Mouse (Mus musculus): ENCODE data around the gene Nol12. TPM values are rescaled to one million over a fixed set of nuclear protein-coding genes. Genes with fewer than 3 reads are reported as not detected.

Nol12 gene
- polyA plus RNA-seq, 1 experiment from 2014 or later: 61.1 TPM

- Histone ChIP-seq H3K27ac (peak overlapping the region; percentile 94), H3K9me3 (no peaks in the 10 kb centered on the region), H3K4me2 (peak overlapping the region; percentile 94), H3K4me3 (replicated peaks) (peak overlapping the region; percentile 89), H3K9ac (replicated peaks) (peak overlapping the region; percentile 88), H3K36me3 (peaks cover 6% of the 10 kb centered on the region), H3K4me1 (replicated peaks) (peaks cover 64% of the 10 kb centered on the region), H3K27me3 (no peaks in the 10 kb centered on the region)
- ATAC-seq (ENCODE audit: insufficient number of reproducible peaks, insufficient read depth, low FRiP score, low TSS enrichment, low read depth): peak; percentile 85
- WGBS: 0% methylated on average over 66 of the region's 67 CpGs
Observed at GRCm38 (mm10) chr15:78982658-78983435, 48.1 kb downstream of the Nol12 start.

- peak overlapping the region; percentile 94 for H3K27ac ChIP-seq
- peak overlapping the region; percentile 89 for H3K4me3 ChIP-seq (replicated peaks)
- peak overlapping the region; percentile 88 for H3K9ac ChIP-seq (replicated peaks)
- H3K9me3 ChIP-seq: no peaks in the 10 kb centered on the region
- peaks cover 59% of the 10 kb centered on the region for H3K4me1 ChIP-seq (replicated peaks)
- H3K4me2 ChIP-seq: peak overlapping the region; percentile 94
- no peaks in the 10 kb centered on the region for H3K27me3 ChIP-seq
- H3K36me3 ChIP-seq: peaks cover 14% of the 10 kb centered on the region
- ATAC-seq (ENCODE audit: insufficient number of reproducible peaks, insufficient read depth, low FRiP score, low TSS enrichment, low read depth): peak; percentile 55
- under 1% methylated on average over 21 of the region's 21 CpGs for WGBS
Observed at GRCm38 (mm10) chr15:78983436-78984285, 48.9 kb downstream of the Nol12 start.

GRCm38 (mm10) chr15:78984286-78984778 lies 49.6 kb downstream of the Nol12 start:
- Histone ChIP-seq H3K9me3 (no peaks in the 10 kb centered on the region), H3K4me2 (peak overlapping the region; percentile 94), H3K4me3 (replicated peaks) (peak overlapping the region; percentile 89), H3K4me1 (replicated peaks) (peaks cover 54% of the 10 kb centered on the region), H3K27ac (peak overlapping the region; percentile 94), H3K36me3 (peaks cover 21% of the 10 kb centered on the region), H3K27me3 (no peaks in the 10 kb centered on the region), H3K9ac (replicated peaks) (peak overlapping the region; percentile 88)
- 31% methylated on average over 5 of the region's 5 CpGs for WGBS
- ATAC-seq (ENCODE audit: insufficient number of reproducible peaks, insufficient read depth, low FRiP score, low TSS enrichment, low read depth): no peak

- Histone ChIP-seq H3K9me3 (no peaks in the 10 kb centered on the region), H3K27ac (no peak overlapping the region), H3K27me3 (no peaks in the 10 kb centered on the region), H3K4me2 (no peak overlapping the region), H3K4me1 (replicated peaks) (peaks cover 44% of the 10 kb centered on the region), H3K36me3 (peaks cover 45% of the 10 kb centered on the region), H3K9ac (replicated peaks) (no peak overlapping the region), H3K4me3 (replicated peaks) (no peak overlapping the region)
- ATAC-seq (ENCODE audit: insufficient number of reproducible peaks, insufficient read depth, low FRiP score, low TSS enrichment, low read depth): no peak
- WGBS: 66% methylated on average over 11 of the region's 11 CpGs
Observed at GRCm38 (mm10) chr15:78986536-78987220, 51.9 kb downstream of the Nol12 start.

DNA sequence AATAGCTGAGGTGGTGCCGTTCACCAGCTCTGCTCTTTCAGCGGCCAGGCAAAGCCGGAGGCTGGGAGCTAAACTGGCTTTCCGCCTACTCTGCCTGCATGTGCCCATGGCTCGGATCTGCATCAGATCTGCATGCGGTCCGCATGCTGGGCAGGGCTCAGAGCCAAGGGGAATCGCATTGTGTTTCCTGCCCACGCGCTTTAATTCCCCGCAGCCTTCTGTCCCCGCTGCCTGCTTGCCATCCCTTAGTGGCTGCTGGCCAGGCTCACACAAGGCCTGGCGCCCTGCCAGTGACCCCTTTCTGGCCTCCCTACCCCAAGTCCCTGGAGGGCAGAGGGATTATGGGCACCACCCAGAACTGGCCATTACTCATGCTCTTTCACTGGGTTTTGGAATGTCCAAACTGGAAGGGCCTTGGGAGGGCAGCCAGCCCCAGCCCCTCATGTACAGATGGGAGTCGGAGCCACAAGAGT lies 53.8 kb downstream of the Nol12 start:
- H3K9ac ChIP-seq (replicated peaks): 0 out of 2 replicates have a peak overlapping the region, but pooled peaks have one; percentile 27
- H3K27me3 ChIP-seq: no peaks in the 10 kb centered on the region
- peaks cover 33% of the 10 kb centered on the region for H3K4me1 ChIP-seq (replicated peaks)
- no peak for ATAC-seq (ENCODE audit: insufficient number of reproducible peaks, insufficient read depth, low FRiP score, low TSS enrichment, low read depth)
- H3K36me3 ChIP-seq: peaks cover 63% of the 10 kb centered on the region
- H3K9me3 ChIP-seq: no peaks in the 10 kb centered on the region
- H3K4me2 ChIP-seq: no peak overlapping the region
- no peak overlapping the region for H3K4me3 ChIP-seq (replicated peaks)
- no peak overlapping the region for H3K27ac ChIP-seq
- WGBS: 86% methylated on average over 14 of the region's 14 CpGs

- no peak overlapping the region for H3K4me3 ChIP-seq (replicated peaks)
- H3K27me3 ChIP-seq: no peaks in the 10 kb centered on the region
- no peak overlapping the region for H3K27ac ChIP-seq
- 88% methylated on average over 14 of the region's 14 CpGs for WGBS
- no peak overlapping the region for H3K4me2 ChIP-seq
- H3K9me3 ChIP-seq: no peaks in the 10 kb centered on the region
- H3K4me1 ChIP-seq (replicated peaks): peaks cover 24% of the 10 kb centered on the region
- H3K36me3 ChIP-seq: peaks cover 72% of the 10 kb centered on the region
- ATAC-seq (ENCODE audit: insufficient number of reproducible peaks, insufficient read depth, low FRiP score, low TSS enrichment, low read depth): no peak
- H3K9ac ChIP-seq (replicated peaks): 0 out of 2 replicates have a peak overlapping the region, but pooled peaks have one; percentile 31
Observed at GRCm38 (mm10) chr15:78989152-78990092, 54.7 kb downstream of the Nol12 start.

- peaks cover 18% of the 10 kb centered on the region for H3K4me1 ChIP-seq (replicated peaks)
- no peaks in the 10 kb centered on the region for H3K9me3 ChIP-seq
- peaks cover 79% of the 10 kb centered on the region for H3K36me3 ChIP-seq
- 95% methylated on average over 9 of the region's 9 CpGs for WGBS
- no peak overlapping the region for H3K4me2 ChIP-seq
- H3K27ac ChIP-seq: no peak overlapping the region
- no peak overlapping the region for H3K4me3 ChIP-seq (replicated peaks)
- H3K27me3 ChIP-seq: no peaks in the 10 kb centered on the region
- ATAC-seq (ENCODE audit: insufficient number of reproducible peaks, insufficient read depth, low FRiP score, low TSS enrichment, low read depth): no peak
- no peak overlapping the region for H3K9ac ChIP-seq (replicated peaks)
Observed at GRCm38 (mm10) chr15:78990093-78990463, 55.3 kb downstream of the Nol12 start.

DNA sequence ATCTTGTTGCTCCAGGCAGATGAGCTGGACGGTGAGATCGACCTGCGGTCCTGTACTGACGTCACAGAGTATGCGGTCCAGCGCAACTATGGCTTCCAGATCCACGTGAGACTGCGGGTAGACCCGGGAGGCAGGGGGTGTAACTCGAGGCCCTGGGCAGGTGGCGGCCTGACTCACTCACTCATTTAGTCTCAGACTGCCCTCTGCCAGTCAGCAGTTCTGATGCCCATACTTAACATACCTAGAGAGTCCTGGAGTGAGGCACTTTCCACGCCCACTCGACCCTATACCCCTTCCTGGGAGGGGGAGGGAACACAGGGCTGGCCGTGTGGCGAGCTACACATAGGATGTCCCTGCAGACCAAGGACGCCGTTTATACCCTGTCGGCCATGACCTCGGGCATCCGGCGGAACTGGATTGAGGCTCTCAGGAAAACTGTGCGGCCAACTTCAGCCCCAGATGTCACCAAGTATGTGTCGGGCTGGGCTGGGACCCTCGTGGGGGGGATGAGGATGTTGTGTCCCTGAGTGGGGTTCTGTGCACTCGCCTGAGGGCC lies 56.3 kb downstream of the Nol12 start:
- Histone ChIP-seq H3K9ac (replicated peaks) (no peak overlapping the region), H3K9me3 (no peaks in the 10 kb centered on the region), H3K27me3 (no peaks in the 10 kb centered on the region), H3K27ac (no peak overlapping the region), H3K36me3 (peaks cover 88% of the 10 kb centered on the region), H3K4me1 (replicated peaks) (peaks cover 14% of the 10 kb centered on the region), H3K4me3 (replicated peaks) (no peak overlapping the region), H3K4me2 (no peak overlapping the region)
- ATAC-seq (ENCODE audit: insufficient number of reproducible peaks, insufficient read depth, low FRiP score, low TSS enrichment, low read depth): no peak
- WGBS: 92% methylated on average over 25 of the region's 25 CpGs

DNA sequence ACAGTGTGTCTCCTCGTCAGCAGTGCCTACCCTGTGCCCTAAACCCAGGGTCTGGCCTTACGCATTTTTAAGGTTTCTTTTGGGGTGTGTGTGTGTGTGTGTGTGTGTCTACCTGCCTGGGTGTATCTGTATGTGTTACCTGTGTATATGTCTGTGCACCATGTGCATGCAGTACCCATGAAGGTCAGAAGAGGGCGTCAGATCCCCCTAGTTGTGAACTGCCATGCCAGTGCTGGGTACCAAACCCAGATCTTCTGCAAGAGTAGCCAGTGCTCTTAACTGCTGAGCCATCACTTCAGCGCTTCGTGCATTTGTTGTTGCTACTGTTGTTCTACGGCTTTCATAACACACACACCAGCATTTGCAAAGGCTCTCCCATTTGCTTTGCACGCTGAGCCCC lies 57.5 kb downstream of the Nol12 start:
- ATAC-seq (ENCODE audit: insufficient number of reproducible peaks, insufficient read depth, low FRiP score, low TSS enrichment, low read depth): no peak
- Histone ChIP-seq H3K27ac (no peak overlapping the region), H3K4me2 (no peak overlapping the region), H3K4me1 (replicated peaks) (peaks cover 5% of the 10 kb centered on the region), H3K9ac (replicated peaks) (no peak overlapping the region), H3K9me3 (no peaks in the 10 kb centered on the region), H3K4me3 (replicated peaks) (no peak overlapping the region), H3K27me3 (no peaks in the 10 kb centered on the region), H3K36me3 (peaks cover 96% of the 10 kb centered on the region)
- 91% methylated on average over 7 of the region's 7 CpGs for WGBS

DNA sequence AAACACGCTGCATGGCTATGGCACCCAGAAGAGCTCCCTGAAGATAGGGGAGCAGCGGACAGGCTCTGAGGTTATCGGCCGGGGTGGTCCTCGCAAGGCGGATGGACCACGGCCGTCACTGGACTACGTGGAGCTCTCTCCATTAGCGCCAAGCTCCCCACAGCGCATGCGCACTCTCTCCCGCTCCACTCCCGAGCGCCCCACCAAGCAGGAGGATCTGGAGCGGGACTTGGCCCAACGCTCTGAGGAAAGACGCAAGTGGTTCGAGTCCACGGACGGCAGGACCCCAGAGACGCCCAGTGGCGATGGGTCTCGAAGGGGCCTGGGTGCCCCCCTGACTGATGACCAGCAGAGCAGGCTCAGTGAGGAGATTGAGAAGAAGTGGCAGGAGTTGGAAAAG lies 58.2 kb downstream of the Nol12 start:
- no peaks in the 10 kb centered on the region for H3K27me3 ChIP-seq
- no peaks in the 10 kb centered on the region for H3K9me3 ChIP-seq
- H3K4me2 ChIP-seq: no peak overlapping the region
- H3K27ac ChIP-seq: no peak overlapping the region
- no peak overlapping the region for H3K9ac ChIP-seq (replicated peaks)
- no peak overlapping the region for H3K4me3 ChIP-seq (replicated peaks)
- peaks cover 5% of the 10 kb centered on the region for H3K4me1 ChIP-seq (replicated peaks)
- ATAC-seq (ENCODE audit: insufficient number of reproducible peaks, insufficient read depth, low FRiP score, low TSS enrichment, low read depth): no peak
- H3K36me3 ChIP-seq: peaks cover 98% of the 10 kb centered on the region
- WGBS: 97% methylated on average over 24 of the region's 24 CpGs

Measured in limb, embryonic 12.5 days (tissue).